Mouse (Mus musculus) liver, postnatal 0 days (tissue): ENCODE data around the gene Foxq1. TPM values are rescaled to one million over a fixed set of nuclear protein-coding genes. Genes with fewer than 3 reads are reported as not detected.
A peak's percentile ranks its signal among the peaks of the same experiment; 100 is the strongest.

ENCODE experiments used
- ATAC-seq: fragments of 200-750 bp; cut with Nextera tagmentation; 2 replicates; pipeline ENCODE4 v1.8.0; 2017; ENCODE audit warnings: mild to moderate bottlenecking, moderate library complexity
- DNase-seq: peaks from one replicate; pipeline ENCODE4 v3.0.0-alpha.2; 2016
- H3K27ac ChIP-seq: fragments of 300-500 bp; sonication (generic); 2 replicates; pipeline ENCODE4 v1.5.1; 2014; ENCODE audit warnings: antibody characterized with exemption, moderate library complexity, mild to moderate bottlenecking, low read depth
- H3K27me3 ChIP-seq: fragments of 300-500 bp; sonication (generic); 2 replicates; pipeline ENCODE4 v1.6.1; 2014; ENCODE audit warnings: low read length, control low read depth, mixed read lengths; ENCODE audit not compliant: insufficient read depth
- H3K36me3 ChIP-seq: fragments of 300-500 bp; sonication (generic); replicated peaks from 2 replicates; pipeline ENCODE4 v1.6.1; 2014; ENCODE audit warnings: mild to moderate bottlenecking, control low read depth, low read length, moderate library complexity, mixed read lengths; ENCODE audit not compliant: insufficient read depth
- H3K4me1 ChIP-seq: fragments of 300-500 bp; sonication (generic); 2 replicates; pipeline ENCODE4 v1.6.1; 2014; ENCODE audit warnings: antibody characterized with exemption, mild to moderate bottlenecking, control low read depth; ENCODE audit not compliant: insufficient read depth
- H3K4me2 ChIP-seq: fragments of 300-500 bp; sonication (generic); 2 replicates; pipeline ENCODE4 v1.6.1; 2014; ENCODE audit warnings: low read depth, mild to moderate bottlenecking, low read length, moderate library complexity, mixed read lengths
- H3K4me3 ChIP-seq: fragments of 300-500 bp; sonication (generic); 2 replicates; pipeline ENCODE4 v1.5.1; 2014; ENCODE audit warnings: low read depth, low read length
- H3K9ac ChIP-seq: fragments of 300-500 bp; sonication (generic); replicated peaks from 2 replicates; pipeline ENCODE4 v1.6.1; 2014; ENCODE audit warnings: mild to moderate bottlenecking, moderate library complexity
- H3K9me3 ChIP-seq: fragments of 300-500 bp; sonication (generic); 2 replicates; pipeline ENCODE4 v1.6.1; 2016; ENCODE audit warnings: mild to moderate bottlenecking, control low read depth, low read length, mixed read lengths
- CTCF ChIP-seq: sonication (generic); IDR thresholded peaks from 2 replicates; pipeline ENCODE4 v1.5.1; 2016; ENCODE audit warnings: antibody characterized with exemption, low read depth
- EP300 ChIP-seq: IDR thresholded peaks from 2 replicates; pipeline ENCODE4 v1.6.1; 2016; ENCODE audit warnings: antibody characterized with exemption, low read depth, mild to moderate bottlenecking
- WGBS: fragments of 180-500 bp; shearing (Covaris S2); extraction: QIAGEN DNeasy Blood & Tissue Kit; methylation state at CpG from one replicate; pipeline ENCODE4 v1.1.7; 2014; ENCODE audit not compliant: insufficient replicate concordance; 5-methylcytosine and 5-hydroxymethylcytosine counted together
- polyA plus RNA-seq: library from polyadenylated mRNA; unstranded; fragments of >200 nt; fragmentation: Nextera tagmentation; extraction: Ambion mirVana; gene quantifications from 2 replicates; pipeline ENCODE4 v1.2.1, GENCODE M21; 2015

Gene Foxq1
- polyA plus RNA-seq = 3.4 and 4.6 TPM in 2 replicates

DNA sequence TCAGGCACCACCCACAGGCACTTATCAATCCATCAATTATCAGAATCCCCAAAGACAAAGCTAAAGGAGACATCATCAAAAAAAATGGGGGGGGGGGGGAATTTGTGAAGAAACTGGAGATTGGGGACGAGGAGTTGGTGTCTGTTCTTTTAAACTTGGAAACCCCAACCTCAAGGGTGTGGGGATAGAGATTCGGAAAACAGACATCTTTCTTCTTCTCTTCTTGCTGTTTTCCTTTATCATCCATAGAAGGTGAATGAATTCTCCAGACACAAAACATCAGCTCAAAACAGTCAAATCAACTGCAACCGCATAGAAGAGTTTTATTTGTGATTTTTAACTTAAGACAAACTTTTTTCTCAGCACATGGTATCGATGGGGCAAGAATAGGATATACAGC lies at the start of gene Foxq1:
Gene Foxq1 (plus strand): TSS at position 301 of the 400 bp plus-strand sequence.
- Histone ChIP-seq H3K9me3 (no peaks in the 10 kb centered on the region), H3K4me2 (peak within 1 kb of the TSS; percentile 73), H3K36me3 (no peaks in the 10 kb centered on the region), H3K9ac (no peak within 1 kb of the TSS), H3K27me3 (peaks cover 38% of the 10 kb centered on the region), H3K4me3 (peak within 1 kb of the TSS; percentile 66; the same call in 1 of the 2 replicates), H3K27ac (no peak within 1 kb of the TSS), H3K4me1 (peaks cover 10% of the 10 kb centered on the region; the same call in 1 of the 2 replicates)
- DNase-seq (no peak), ATAC-seq (no peak)
- WGBS = 74% methylated on average over 4 of the region's 4 CpGs
- TF ChIP-seq CTCF = no peak
- TF ChIP-seq EP300 = no peak

- no peak for TF ChIP-seq EP300
- TF ChIP-seq CTCF = no peak
- ATAC-seq (peak; percentile 60; the same call in 1 of the 2 replicates), DNase-seq (no peak)
- H3K4me1 ChIP-seq = peaks cover 7% of the 10 kb centered on the region; the same call in 1 of the 2 replicates
- 25% methylated on average over 8 of the region's 8 CpGs for WGBS
- no peaks in the 10 kb centered on the region for H3K9me3 ChIP-seq
- no peak overlapping the region for H3K4me3 ChIP-seq
- no peak overlapping the region for H3K4me2 ChIP-seq
- no peaks in the 10 kb centered on the region for H3K36me3 ChIP-seq
- H3K27ac ChIP-seq = 0 out of 2 replicates have a peak overlapping the region, but pooled peaks have one; percentile 22
- no peak overlapping the region for H3K9ac ChIP-seq
- H3K27me3 ChIP-seq = no peaks in the 10 kb centered on the region
These were observed 49.3 kb upstream of the Foxq1 start for GRCm38 (mm10) chr13:31506494-31507167.

DNA sequence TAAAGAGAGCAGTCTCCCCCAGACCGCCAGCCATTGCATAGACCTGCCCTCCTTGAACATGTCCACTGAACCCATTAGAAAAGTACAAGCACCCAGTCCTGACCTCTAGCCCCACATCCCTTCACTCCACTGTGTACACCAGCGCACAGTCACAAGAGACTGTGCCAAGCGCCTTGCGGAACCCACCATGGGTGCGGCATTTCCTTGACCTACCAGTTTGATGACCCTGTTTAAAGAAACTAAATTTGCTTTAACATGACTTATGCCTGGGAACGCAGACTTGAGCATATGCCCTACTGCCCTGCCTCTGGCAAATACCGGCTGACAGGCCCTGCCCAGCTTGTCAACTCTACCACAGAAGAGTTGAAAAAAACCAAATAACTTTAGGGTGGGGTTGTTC lies 40.7 kb upstream of the Foxq1 start:
- ATAC-seq (no peak), DNase-seq (no peak)

GRCm38 (mm10) chr13:31518411-31518886 lies 37.5 kb upstream of the Foxq1 start:
- peak; percentile 60 for DNase-seq

More for the DNA sequence above, 40.7 kb upstream of the Foxq1 start:
- 86% methylated on average over 7 of the region's 7 CpGs for WGBS
- Histone ChIP-seq H3K4me2 (no peak overlapping the region), H3K9ac (no peak overlapping the region), H3K27ac (no peak overlapping the region), H3K4me3 (no peak overlapping the region), H3K36me3 (no peaks in the 10 kb centered on the region), H3K9me3 (no peaks in the 10 kb centered on the region), H3K4me1 (no peaks in the 10 kb centered on the region), H3K27me3 (no peaks in the 10 kb centered on the region)
- TF ChIP-seq CTCF (no peak), EP300 (no peak)

GRCm38 (mm10) chr13:31518971-31519370 lies 37.0 kb upstream of the Foxq1 start:
- no peak for DNase-seq
- no peaks in the 10 kb centered on the region for H3K9me3 ChIP-seq
- 56% methylated on average over 9 of the region's 9 CpGs for WGBS
- no peaks in the 10 kb centered on the region for H3K27me3 ChIP-seq
- peak; percentile 78 for ATAC-seq
- H3K9ac ChIP-seq = no peak overlapping the region
- H3K4me1 ChIP-seq = no peaks in the 10 kb centered on the region
- no peaks in the 10 kb centered on the region for H3K36me3 ChIP-seq
- H3K4me3 ChIP-seq = no peak overlapping the region
- peak overlapping the region; percentile 82 for H3K27ac ChIP-seq
- H3K4me2 ChIP-seq = peak overlapping the region; percentile 44
- peak; percentile 56 for TF ChIP-seq EP300
- TF ChIP-seq CTCF = no peak

More at GRCm38 (mm10) chr13:31518411-31518886, 37.5 kb upstream of the Foxq1 start:
- Histone ChIP-seq H3K4me3 (no peak overlapping the region), H3K27ac (peak overlapping the region; percentile 82), H3K36me3 (no peaks in the 10 kb centered on the region), H3K9ac (no peak overlapping the region), H3K4me1 (no peaks in the 10 kb centered on the region), H3K9me3 (no peaks in the 10 kb centered on the region), H3K27me3 (no peaks in the 10 kb centered on the region), H3K4me2 (peak overlapping the region; percentile 44)
- 48% methylated on average over 10 of the region's 10 CpGs for WGBS
- ATAC-seq = peak; percentile 74
- no peak for TF ChIP-seq CTCF

DNA sequence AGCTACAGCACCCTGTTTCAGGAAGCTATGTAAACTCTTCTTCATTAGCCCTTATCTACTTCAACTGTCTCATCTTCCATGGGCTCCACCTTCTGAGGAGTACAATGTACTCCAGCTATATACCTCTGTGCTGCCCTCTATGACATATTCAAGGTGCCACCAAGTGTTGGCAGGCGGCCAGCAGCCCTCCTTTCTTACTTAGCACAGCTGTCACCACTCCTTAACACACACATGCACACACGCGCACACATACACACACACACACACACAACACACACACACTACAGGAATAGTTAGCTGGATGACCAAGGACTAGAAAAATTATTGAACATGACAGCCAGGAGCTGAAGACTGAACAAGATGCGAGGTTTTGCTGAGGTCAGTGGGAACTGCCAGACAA lies 31.0 kb upstream of the Foxq1 start:
- Histone ChIP-seq H3K4me1 (no peaks in the 10 kb centered on the region), H3K36me3 (no peaks in the 10 kb centered on the region), H3K4me2 (no peak overlapping the region), H3K9me3 (no peaks in the 10 kb centered on the region), H3K27ac (no peak overlapping the region), H3K9ac (no peak overlapping the region), H3K4me3 (no peak overlapping the region), H3K27me3 (no peaks in the 10 kb centered on the region)
- 80% methylated on average over 4 of the region's 4 CpGs for WGBS
- no peak for ATAC-seq
- no peak for DNase-seq
- TF ChIP-seq CTCF (no peak), EP300 (no peak)
